Mouse (Mus musculus): ENCODE measurements at regions not wholly inside any gene's neighbourhood (a gene's known extent, or its start where the extent isn't known, plus 50 kb on each side); places are given as distances from the start of the nearest gene placed in this dataset.

- Histone ChIP-seq H3K36me3 (ENCODE audit: control insufficient read depth, insufficient read depth, low read length) (no peaks in the 10 kb centered on the region), H3K27ac (replicated peaks; ENCODE audit: low read depth, low read length) (no peak overlapping the region), H3K9me3 (ENCODE audit: control insufficient read depth, low read length) (no peaks in the 10 kb centered on the region), H3K4me3 (replicated peaks; ENCODE audit: low read length) (no peak overlapping the region), H3K9ac (ENCODE audit: low read depth, low read length, severe bottlenecking) (no peak overlapping the region), H3K4me2 (replicated peaks; ENCODE audit: low read depth, low read length, severe bottlenecking) (no peak overlapping the region), H3K27me3 (ENCODE audit: control insufficient read depth, insufficient read depth, low read length) (no peaks in the 10 kb centered on the region), H3K4me1 (ENCODE audit: control insufficient read depth, insufficient read depth, low read length) (no peaks in the 10 kb centered on the region)
- 71% methylated on average over 6 of the region's 6 CpGs for WGBS
- ATAC-seq (ENCODE audit: low FRiP score, low read depth) (no peak), DNase-seq (ENCODE audit: low spot score) (no peak)
- no peak for TF ChIP-seq POLR2A (IDR thresholded peaks at IDR 0.05; ENCODE audit: borderline replicate concordance, extremely low read depth, insufficient read depth, insufficient read length)
Measured at GRCm38 (mm10) chr1:57243607-57244408, 133.6 kb upstream of the 1700066M21Rik start.

GRCm38 (mm10) chr1:57259626-57260025 is 117.8 kb upstream of the 1700066M21Rik start:
- no peak overlapping the region for H3K27ac ChIP-seq (replicated peaks; ENCODE audit: low read depth, low read length)
- H3K4me1 ChIP-seq (ENCODE audit: control insufficient read depth, insufficient read depth, low read length) = no peaks in the 10 kb centered on the region; the same call in 1 of the 2 replicates
- DNase-seq (ENCODE audit: low spot score) = no peak
- ATAC-seq (ENCODE audit: low FRiP score, low read depth) = no peak
- TF ChIP-seq POLR2A (IDR thresholded peaks at IDR 0.05; ENCODE audit: borderline replicate concordance, extremely low read depth, insufficient read depth, insufficient read length) = no peak
- no peak overlapping the region for H3K4me3 ChIP-seq (replicated peaks; ENCODE audit: low read length)
- H3K9me3 ChIP-seq (ENCODE audit: control insufficient read depth, low read length) = no peaks in the 10 kb centered on the region
- no peaks in the 10 kb centered on the region for H3K27me3 ChIP-seq (ENCODE audit: control insufficient read depth, insufficient read depth, low read length)
- no peak overlapping the region for H3K4me2 ChIP-seq (replicated peaks; ENCODE audit: low read depth, low read length, severe bottlenecking)
- 38% methylated on average over 7 of the region's 7 CpGs for WGBS
- H3K9ac ChIP-seq (ENCODE audit: low read depth, low read length, severe bottlenecking) = no peak overlapping the region
- H3K36me3 ChIP-seq (ENCODE audit: control insufficient read depth, insufficient read depth, low read length) = no peaks in the 10 kb centered on the region

GRCm38 (mm10) chr1:57265012-57265760 is 112.2 kb upstream of the 1700066M21Rik start:
- Histone ChIP-seq H3K9me3 (ENCODE audit: control insufficient read depth, low read length) (no peaks in the 10 kb centered on the region), H3K27ac (replicated peaks; ENCODE audit: low read depth, low read length) (no peak overlapping the region), H3K4me2 (replicated peaks; ENCODE audit: low read depth, low read length, severe bottlenecking) (0 out of 2 replicates have a peak overlapping the region, but pooled peaks have one; percentile 18), H3K9ac (ENCODE audit: low read depth, low read length, severe bottlenecking) (no peak overlapping the region), H3K4me1 (ENCODE audit: control insufficient read depth, insufficient read depth, low read length) (peaks cover 5% of the 10 kb centered on the region), H3K27me3 (ENCODE audit: control insufficient read depth, insufficient read depth, low read length) (peaks cover 4% of the 10 kb centered on the region; the same call in 1 of the 2 replicates), H3K4me3 (replicated peaks; ENCODE audit: low read length) (no peak overlapping the region), H3K36me3 (ENCODE audit: control insufficient read depth, insufficient read depth, low read length) (no peaks in the 10 kb centered on the region)
- DNase-seq (ENCODE audit: low spot score) (no peak), ATAC-seq (ENCODE audit: low FRiP score, low read depth) (no peak)
- 18% methylated on average over 12 of the region's 12 CpGs for WGBS
- no peak for TF ChIP-seq POLR2A (IDR thresholded peaks at IDR 0.05; ENCODE audit: borderline replicate concordance, extremely low read depth, insufficient read depth, insufficient read length)

GRCm38 (mm10) chr1:57266695-57267094 is 110.7 kb upstream of the 1700066M21Rik start:
- no peak overlapping the region for H3K4me2 ChIP-seq (replicated peaks; ENCODE audit: low read depth, low read length, severe bottlenecking)
- H3K9me3 ChIP-seq (ENCODE audit: control insufficient read depth, low read length) = no peaks in the 10 kb centered on the region
- DNase-seq (ENCODE audit: low spot score) (no peak), ATAC-seq (ENCODE audit: low FRiP score, low read depth) (no peak)
- no peak overlapping the region for H3K9ac ChIP-seq (ENCODE audit: low read depth, low read length, severe bottlenecking)
- peaks cover 4% of the 10 kb centered on the region; the same call in 1 of the 2 replicates for H3K27me3 ChIP-seq (ENCODE audit: control insufficient read depth, insufficient read depth, low read length)
- 47% methylated on average over 4 of the region's 4 CpGs for WGBS
- TF ChIP-seq POLR2A (IDR thresholded peaks at IDR 0.05; ENCODE audit: borderline replicate concordance, extremely low read depth, insufficient read depth, insufficient read length) = no peak
- no peak overlapping the region for H3K27ac ChIP-seq (replicated peaks; ENCODE audit: low read depth, low read length)
- no peak overlapping the region for H3K4me3 ChIP-seq (replicated peaks; ENCODE audit: low read length)
- peaks cover 5% of the 10 kb centered on the region for H3K4me1 ChIP-seq (ENCODE audit: control insufficient read depth, insufficient read depth, low read length)
- no peaks in the 10 kb centered on the region for H3K36me3 ChIP-seq (ENCODE audit: control insufficient read depth, insufficient read depth, low read length)

GRCm38 (mm10) chr1:57267851-57268250 is 109.6 kb upstream of the 1700066M21Rik start:
- H3K36me3 ChIP-seq (ENCODE audit: control insufficient read depth, insufficient read depth, low read length) = no peaks in the 10 kb centered on the region
- ATAC-seq (ENCODE audit: low FRiP score, low read depth) (no peak), DNase-seq (ENCODE audit: low spot score) (no peak)
- H3K4me1 ChIP-seq (ENCODE audit: control insufficient read depth, insufficient read depth, low read length) = peaks cover 5% of the 10 kb centered on the region
- H3K9me3 ChIP-seq (ENCODE audit: control insufficient read depth, low read length) = no peaks in the 10 kb centered on the region
- 42% methylated on average over 2 of the region's 2 CpGs for WGBS
- H3K27ac ChIP-seq (replicated peaks; ENCODE audit: low read depth, low read length) = no peak overlapping the region
- no peak overlapping the region for H3K9ac ChIP-seq (ENCODE audit: low read depth, low read length, severe bottlenecking)
- no peak overlapping the region for H3K4me3 ChIP-seq (replicated peaks; ENCODE audit: low read length)
- peaks cover 4% of the 10 kb centered on the region; the same call in 1 of the 2 replicates for H3K27me3 ChIP-seq (ENCODE audit: control insufficient read depth, insufficient read depth, low read length)
- H3K4me2 ChIP-seq (replicated peaks; ENCODE audit: low read depth, low read length, severe bottlenecking) = no peak overlapping the region
- no peak for TF ChIP-seq POLR2A (IDR thresholded peaks at IDR 0.05; ENCODE audit: borderline replicate concordance, extremely low read depth, insufficient read depth, insufficient read length)

Data from limb, embryonic 14.5 days (tissue).